Mouse (Mus musculus): ENCODE data around the gene Rpia. TPM values are rescaled to one million over a fixed set of nuclear protein-coding genes. Genes with fewer than 3 reads are reported as not detected.

The Rpia gene
- polyA plus RNA-seq, 1 experiment from 2014 or later, result 3.7 TPM

- no peaks in the 10 kb centered on the region for H3K4me1 ChIP-seq (replicated peaks; ENCODE audit: control insufficient read depth, insufficient read depth, low read length)
- ATAC-seq (ENCODE audit: low FRiP score) (peak; percentile 66), DNase-seq (ENCODE audit: low spot score) (no peak)
- H3K27ac ChIP-seq (ENCODE audit: low read depth, low read length), result 0 out of 2 replicates have a peak overlapping the region, but pooled peaks have one; percentile 24
- whole genome bisulfite sequencing, result 44% methylated on average over 2 of the region's 2 CpGs
- H3K36me3 ChIP-seq (ENCODE audit: control insufficient read depth, insufficient read depth, low read length), result 0 out of 2 replicates have a peak, but pooled peaks cover 2% of the 10 kb centered on the region
- H3K9ac ChIP-seq (ENCODE audit: low read depth, low read length), result no peak overlapping the region
- no peak overlapping the region for H3K4me2 ChIP-seq (replicated peaks; ENCODE audit: low read depth, low read length)
- no peaks in the 10 kb centered on the region for H3K9me3 ChIP-seq (ENCODE audit: control insufficient read depth, low read length)
- no peak overlapping the region for H3K4me3 ChIP-seq (ENCODE audit: low read depth, low read length)
- no peaks in the 10 kb centered on the region for H3K27me3 ChIP-seq (ENCODE audit: control insufficient read depth, insufficient read depth, low read length)
Observed at GRCm38 (mm10) chr6:70774372-70774771, 17.7 kb downstream of the Rpia start.

DNA sequence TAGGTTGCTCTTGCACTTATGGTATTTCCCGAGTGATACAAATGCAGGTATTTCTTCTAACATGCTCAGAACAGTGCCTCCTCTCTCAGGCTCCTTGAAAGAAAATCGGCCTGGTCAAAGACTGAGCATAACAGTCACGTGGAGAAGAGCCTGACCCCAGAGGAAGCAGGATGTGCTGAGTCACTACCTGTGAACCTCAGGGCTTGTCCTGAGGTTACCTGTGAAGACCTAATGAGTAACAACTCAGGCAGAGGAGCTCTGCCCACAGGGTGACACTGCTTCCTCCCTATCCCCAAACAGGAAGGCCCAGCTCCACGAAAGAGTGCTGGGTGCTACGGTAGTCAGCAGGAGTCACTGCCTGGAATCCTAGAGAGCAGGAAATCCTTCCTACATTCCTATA, 18.3 kb downstream of the Rpia start:
- Histone ChIP-seq H3K9me3 (ENCODE audit: control insufficient read depth, low read length) (no peaks in the 10 kb centered on the region), H3K4me1 (replicated peaks; ENCODE audit: control insufficient read depth, insufficient read depth, low read length) (no peaks in the 10 kb centered on the region), H3K4me3 (ENCODE audit: low read depth, low read length) (no peak overlapping the region), H3K4me2 (replicated peaks; ENCODE audit: low read depth, low read length) (no peak overlapping the region), H3K9ac (ENCODE audit: low read depth, low read length) (no peak overlapping the region), H3K27me3 (ENCODE audit: control insufficient read depth, insufficient read depth, low read length) (no peaks in the 10 kb centered on the region), H3K27ac (ENCODE audit: low read depth, low read length) (0 out of 2 replicates have a peak overlapping the region, but pooled peaks have one; percentile 24), H3K36me3 (ENCODE audit: control insufficient read depth, insufficient read depth, low read length) (0 out of 2 replicates have a peak, but pooled peaks cover 2% of the 10 kb centered on the region)
- ATAC-seq (ENCODE audit: low FRiP score) (no peak), DNase-seq (ENCODE audit: low spot score) (no peak)
- WGBS, result 86% methylated on average over 5 of the region's 5 CpGs

GRCm38 (mm10) chr6:70768769-70769168, 23.3 kb downstream of the Rpia start:
- Histone ChIP-seq H3K9ac (ENCODE audit: low read depth, low read length) (no peak overlapping the region), H3K9me3 (ENCODE audit: control insufficient read depth, low read length) (no peaks in the 10 kb centered on the region), H3K4me2 (replicated peaks; ENCODE audit: low read depth, low read length) (no peak overlapping the region), H3K27ac (ENCODE audit: low read depth, low read length) (no peak overlapping the region), H3K27me3 (ENCODE audit: control insufficient read depth, insufficient read depth, low read length) (no peaks in the 10 kb centered on the region), H3K36me3 (ENCODE audit: control insufficient read depth, insufficient read depth, low read length) (0 out of 2 replicates have a peak, but pooled peaks cover 2% of the 10 kb centered on the region), H3K4me1 (replicated peaks; ENCODE audit: control insufficient read depth, insufficient read depth, low read length) (no peaks in the 10 kb centered on the region), H3K4me3 (ENCODE audit: low read depth, low read length) (no peak overlapping the region)
- 34% methylated on average over 6 of the region's 6 CpGs for WGBS
- DNase-seq (ENCODE audit: low spot score), result peak; percentile 89
- ATAC-seq (ENCODE audit: low FRiP score), result peak; percentile 73

DNA sequence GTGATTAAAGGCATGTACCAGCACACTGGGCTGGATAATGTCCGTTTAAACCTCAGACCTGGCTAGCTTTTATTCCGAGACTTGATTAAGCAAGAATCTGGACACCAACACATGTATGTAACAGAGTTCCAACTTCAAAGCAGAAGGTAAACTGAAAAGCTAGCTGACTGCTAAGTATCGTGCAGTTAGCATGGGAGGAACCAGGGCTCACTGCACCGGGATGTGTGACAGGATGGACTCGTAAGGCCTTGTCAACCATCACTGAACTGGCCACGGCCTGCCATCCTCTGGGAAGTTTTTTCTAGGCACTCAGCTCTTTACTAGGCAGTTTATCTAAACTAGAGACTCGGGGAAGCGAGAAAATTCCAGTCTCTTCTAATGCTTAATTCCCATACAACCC, 27.0 kb downstream of the Rpia start:
- no peak for DNase-seq (ENCODE audit: low spot score)
- Histone ChIP-seq H3K27me3 (ENCODE audit: control insufficient read depth, insufficient read depth, low read length) (no peaks in the 10 kb centered on the region), H3K27ac (ENCODE audit: low read depth, low read length) (no peak overlapping the region), H3K36me3 (ENCODE audit: control insufficient read depth, insufficient read depth, low read length) (no peaks in the 10 kb centered on the region), H3K4me3 (ENCODE audit: low read depth, low read length) (no peak overlapping the region), H3K9ac (ENCODE audit: low read depth, low read length) (no peak overlapping the region), H3K9me3 (ENCODE audit: control insufficient read depth, low read length) (no peaks in the 10 kb centered on the region), H3K4me2 (replicated peaks; ENCODE audit: low read depth, low read length) (no peak overlapping the region), H3K4me1 (replicated peaks; ENCODE audit: control insufficient read depth, insufficient read depth, low read length) (no peaks in the 10 kb centered on the region)
- 90% methylated on average over 8 of the region's 8 CpGs for WGBS
- no peak for ATAC-seq (ENCODE audit: low FRiP score)

- no peaks in the 10 kb centered on the region for H3K36me3 ChIP-seq (ENCODE audit: control insufficient read depth, insufficient read depth, low read length)
- DNase-seq (ENCODE audit: low spot score) (no peak), ATAC-seq (ENCODE audit: low FRiP score) (no peak)
- H3K27ac ChIP-seq (ENCODE audit: low read depth, low read length), result no peak overlapping the region
- 93% methylated on average over 5 of the region's 5 CpGs for WGBS
- H3K9me3 ChIP-seq (ENCODE audit: control insufficient read depth, low read length), result no peaks in the 10 kb centered on the region
- no peak overlapping the region for H3K4me2 ChIP-seq (replicated peaks; ENCODE audit: low read depth, low read length)
- H3K27me3 ChIP-seq (ENCODE audit: control insufficient read depth, insufficient read depth, low read length), result no peaks in the 10 kb centered on the region
- H3K4me3 ChIP-seq (ENCODE audit: low read depth, low read length), result no peak overlapping the region
- H3K4me1 ChIP-seq (replicated peaks; ENCODE audit: control insufficient read depth, insufficient read depth, low read length), result no peaks in the 10 kb centered on the region
- H3K9ac ChIP-seq (ENCODE audit: low read depth, low read length), result no peak overlapping the region
Observed at GRCm38 (mm10) chr6:70764551-70764950, 27.5 kb downstream of the Rpia start.

- Histone ChIP-seq H3K27me3 (ENCODE audit: control insufficient read depth, insufficient read depth, low read length) (no peaks in the 10 kb centered on the region), H3K9me3 (ENCODE audit: control insufficient read depth, low read length) (no peaks in the 10 kb centered on the region), H3K36me3 (ENCODE audit: control insufficient read depth, insufficient read depth, low read length) (no peaks in the 10 kb centered on the region), H3K27ac (ENCODE audit: low read depth, low read length) (no peak overlapping the region), H3K9ac (ENCODE audit: low read depth, low read length) (no peak overlapping the region), H3K4me1 (replicated peaks; ENCODE audit: control insufficient read depth, insufficient read depth, low read length) (no peaks in the 10 kb centered on the region), H3K4me2 (replicated peaks; ENCODE audit: low read depth, low read length) (no peak overlapping the region), H3K4me3 (ENCODE audit: low read depth, low read length) (no peak overlapping the region)
- no peak for ATAC-seq (ENCODE audit: low FRiP score)
- 95% methylated on average over 4 of the region's 4 CpGs for WGBS
- no peak for DNase-seq (ENCODE audit: low spot score)
Observed at GRCm38 (mm10) chr6:70763881-70764280, 28.2 kb downstream of the Rpia start.

- no peaks in the 10 kb centered on the region for H3K27me3 ChIP-seq (ENCODE audit: control insufficient read depth, insufficient read depth, low read length)
- 91% methylated on average over 6 of the region's 6 CpGs for WGBS
- no peaks in the 10 kb centered on the region for H3K36me3 ChIP-seq (ENCODE audit: control insufficient read depth, insufficient read depth, low read length)
- H3K4me3 ChIP-seq (ENCODE audit: low read depth, low read length), result no peak overlapping the region
- DNase-seq (ENCODE audit: low spot score), result no peak
- no peak overlapping the region for H3K4me2 ChIP-seq (replicated peaks; ENCODE audit: low read depth, low read length)
- ATAC-seq (ENCODE audit: low FRiP score), result no peak
- no peak overlapping the region for H3K9ac ChIP-seq (ENCODE audit: low read depth, low read length)
- no peaks in the 10 kb centered on the region for H3K9me3 ChIP-seq (ENCODE audit: control insufficient read depth, low read length)
- no peaks in the 10 kb centered on the region for H3K4me1 ChIP-seq (replicated peaks; ENCODE audit: control insufficient read depth, insufficient read depth, low read length)
- H3K27ac ChIP-seq (ENCODE audit: low read depth, low read length), result no peak overlapping the region
Observed at GRCm38 (mm10) chr6:70762659-70763058, 29.4 kb downstream of the Rpia start.

- Histone ChIP-seq H3K27me3 (ENCODE audit: control insufficient read depth, insufficient read depth, low read length) (no peaks in the 10 kb centered on the region), H3K4me2 (replicated peaks; ENCODE audit: low read depth, low read length) (no peak overlapping the region), H3K4me3 (ENCODE audit: low read depth, low read length) (no peak overlapping the region), H3K9ac (ENCODE audit: low read depth, low read length) (no peak overlapping the region), H3K9me3 (ENCODE audit: control insufficient read depth, low read length) (no peaks in the 10 kb centered on the region), H3K36me3 (ENCODE audit: control insufficient read depth, insufficient read depth, low read length) (no peaks in the 10 kb centered on the region), H3K27ac (ENCODE audit: low read depth, low read length) (no peak overlapping the region), H3K4me1 (replicated peaks; ENCODE audit: control insufficient read depth, insufficient read depth, low read length) (no peaks in the 10 kb centered on the region)
- DNase-seq (ENCODE audit: low spot score) (no peak), ATAC-seq (ENCODE audit: low FRiP score) (no peak)
- WGBS, result 80% methylated on average over 4 of the region's 4 CpGs
Observed at GRCm38 (mm10) chr6:70760951-70761350, 31.1 kb downstream of the Rpia start.

DNA sequence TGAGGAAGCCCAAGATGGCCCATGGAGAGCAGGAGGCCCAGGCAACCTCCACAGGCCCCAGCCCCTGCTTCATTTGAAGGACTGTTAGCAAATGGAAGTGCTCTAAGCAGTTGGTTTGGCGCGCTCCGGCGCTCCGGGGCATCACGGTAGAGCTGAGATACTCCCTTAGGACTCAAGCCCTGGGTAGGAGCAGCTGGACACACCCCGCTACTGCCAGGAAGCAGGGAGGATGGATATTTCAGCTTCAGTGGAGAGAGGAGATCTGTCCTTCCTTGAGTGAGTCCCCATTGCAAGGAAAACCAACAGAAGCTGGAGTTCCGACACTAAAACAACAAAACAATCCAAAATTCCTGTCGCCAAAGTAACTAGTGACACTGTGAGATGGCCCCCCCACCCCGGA, 37.2 kb downstream of the Rpia start:
- Histone ChIP-seq H3K36me3 (ENCODE audit: control insufficient read depth, insufficient read depth, low read length) (no peaks in the 10 kb centered on the region), H3K9ac (ENCODE audit: low read depth, low read length) (no peak overlapping the region), H3K27me3 (ENCODE audit: control insufficient read depth, insufficient read depth, low read length) (no peaks in the 10 kb centered on the region), H3K4me3 (ENCODE audit: low read depth, low read length) (no peak overlapping the region), H3K4me2 (replicated peaks; ENCODE audit: low read depth, low read length) (no peak overlapping the region), H3K4me1 (replicated peaks; ENCODE audit: control insufficient read depth, insufficient read depth, low read length) (no peaks in the 10 kb centered on the region), H3K9me3 (ENCODE audit: control insufficient read depth, low read length) (no peaks in the 10 kb centered on the region), H3K27ac (ENCODE audit: low read depth, low read length) (no peak overlapping the region)
- DNase-seq (ENCODE audit: low spot score) (no peak), ATAC-seq (ENCODE audit: low FRiP score) (no peak)
- 86% methylated on average over 10 of the region's 10 CpGs for WGBS

Data from hindbrain, embryonic 11.5 days (tissue).